17 mouse cellular contexts compared by ENCODE assay signal in the genomic region with DNA sequence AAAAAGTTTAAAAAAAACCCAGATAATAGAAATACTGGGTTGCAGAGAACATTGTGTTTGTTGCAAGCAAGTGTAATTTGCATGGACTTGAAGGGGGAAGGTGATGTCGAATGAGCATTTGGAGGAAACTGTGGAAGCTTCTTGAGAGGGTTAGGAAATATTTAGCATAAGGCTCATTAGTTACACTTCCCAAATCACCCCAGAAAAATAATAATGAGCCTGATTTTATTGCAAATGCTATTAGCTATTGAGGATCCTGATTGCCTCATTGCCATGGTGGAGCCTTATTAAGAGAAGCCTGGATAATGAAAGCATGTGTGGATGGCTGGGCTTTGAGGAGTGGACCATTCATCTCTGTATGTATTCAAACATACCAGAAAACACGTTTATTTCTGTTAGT.
"Had no signal": no experiment of that assay in that cellular context is flagged by ENCODE, and none has a peak within 500 bp of the region (broad histone marks: within the 10 kb centered on the region; RNA-seq: fewer than 3 reads in every experiment).

No protein-coding gene starts in this region.

- H3K9me3 ChIP-seq: lung, embryonic 15.5 days; midbrain, embryonic 13.5 days; midbrain, embryonic 15.5 days; neural tube, embryonic 12.5 days; stomach, embryonic 15.5 days had no signal

- H3K9ac ChIP-seq: liver, postnatal 0 days; lung, embryonic 15.5 days; midbrain, embryonic 13.5 days; midbrain, embryonic 15.5 days; neural tube, embryonic 12.5 days; stomach, embryonic 15.5 days had no signal

- H3K4me2 ChIP-seq: lung, embryonic 15.5 days; midbrain, embryonic 13.5 days; midbrain, embryonic 15.5 days; neural tube, embryonic 12.5 days; stomach, embryonic 15.5 days had no signal

- ATAC-seq: liver, postnatal 0 days; lung, postnatal 0 days; midbrain, embryonic 13.5 days; midbrain, embryonic 15.5 days had no signal

- H3K4me3 ChIP-seq: lung, embryonic 15.5 days; megakaryocyte, embryonic 14.5 days; midbrain, embryonic 13.5 days; midbrain, embryonic 15.5 days; neural tube, embryonic 12.5 days; stomach, embryonic 15.5 days had no signal

- H3K36me3 ChIP-seq: lung, embryonic 15.5 days; midbrain, embryonic 13.5 days; midbrain, embryonic 15.5 days; neural tube, embryonic 12.5 days; stomach, embryonic 15.5 days had no signal

- H3K27me3 ChIP-seq: lung, embryonic 15.5 days; megakaryocyte, embryonic 14.5 days; midbrain, embryonic 13.5 days; midbrain, embryonic 15.5 days; neural tube, embryonic 12.5 days; stomach, embryonic 15.5 days had no signal

- H3K27ac ChIP-seq: lung, embryonic 15.5 days; macrophage; midbrain, embryonic 13.5 days; midbrain, embryonic 15.5 days; neural tube, embryonic 12.5 days; stomach, embryonic 15.5 days; stomach, postnatal 0 days had no signal

- DNase-seq: liver, postnatal 0 days; lung, adult 2 months; lung, postnatal 14 days; lung, postnatal 36 days; right cerebral cortex, postnatal 14 days; thymus, adult 2 months; thymus, postnatal 25 days; thymus, postnatal 4 days had no signal

- H3K4me1 ChIP-seq: lung, embryonic 15.5 days; megakaryocyte, embryonic 14.5 days; midbrain, embryonic 13.5 days; midbrain, embryonic 15.5 days; neural tube, embryonic 12.5 days; stomach, embryonic 15.5 days had no signal
